Mouse (Mus musculus): ENCODE data around the gene Prkca. TPM values are rescaled to one million over a fixed set of nuclear protein-coding genes. Genes with fewer than 3 reads are reported as not detected.

Prkca gene
- polyA plus RNA-seq, 2 experiments: 2.5 to 3.8 TPM

GRCm38 (mm10) chr11:107966229-107966628, 377.5 kb downstream of the Prkca start:
- TF ChIP-seq CTCF (IDR thresholded peaks at IDR 0.05; ENCODE audit: low read depth): no peak
- TF ChIP-seq EP300 (IDR thresholded peaks at IDR 0.05; ENCODE audit: low read depth): no peak
- Histone ChIP-seq H3K4me3 (ENCODE audit: insufficient read depth in 1 of 2, low read depth in 2 of 2, low read length in 2 of 2) (no peak overlapping the region), H3K27me3 (ENCODE audit: control insufficient read depth, insufficient read depth, low read length) (no peaks in the 10 kb centered on the region), H3K9ac (replicated peaks) (no peak overlapping the region), H3K36me3 (replicated peaks; ENCODE audit: control insufficient read depth, insufficient read depth, low read depth) (no peaks in the 10 kb centered on the region), H3K4me2 (ENCODE audit: low read depth) (no peak overlapping the region), H3K27ac (no peak overlapping the region), H3K9me3 (ENCODE audit: control insufficient read depth, low read length) (no peaks in the 10 kb centered on the region), H3K4me1 (replicated peaks; ENCODE audit: control insufficient read depth in 2 of 2, insufficient read depth in 2 of 2, low read length in 1 of 2) (no peaks in the 10 kb centered on the region)
- WGBS (ENCODE audit: insufficient replicate concordance): 55% methylated on average over 4 of the region's 4 CpGs
- ATAC-seq (ENCODE audit: insufficient read depth) (no peak), DNase-seq (ENCODE audit: low read depth in 3 of 3, low spot score in 3 of 3) (peak in 1 of 3 experiments; percentile 17)

- Histone ChIP-seq H3K27ac (no peak overlapping the region), H3K27me3 (ENCODE audit: control insufficient read depth, insufficient read depth, low read length) (no peaks in the 10 kb centered on the region), H3K9ac (replicated peaks) (no peak overlapping the region), H3K36me3 (replicated peaks; ENCODE audit: control insufficient read depth, insufficient read depth, low read depth) (no peaks in the 10 kb centered on the region), H3K4me2 (ENCODE audit: low read depth) (no peak overlapping the region), H3K9me3 (ENCODE audit: control insufficient read depth, low read length) (no peaks in the 10 kb centered on the region), H3K4me1 (replicated peaks; ENCODE audit: control insufficient read depth in 2 of 2, insufficient read depth in 2 of 2, low read length in 1 of 2) (no peaks in the 10 kb centered on the region), H3K4me3 (ENCODE audit: insufficient read depth in 1 of 2, low read depth in 2 of 2, low read length in 2 of 2) (no peak overlapping the region)
- TF ChIP-seq CTCF (IDR thresholded peaks at IDR 0.05; ENCODE audit: low read depth) (no peak), EP300 (IDR thresholded peaks at IDR 0.05; ENCODE audit: low read depth) (no peak)
- ATAC-seq (ENCODE audit: insufficient read depth): no peak
- 81% methylated on average over 7 of the region's 7 CpGs for WGBS (ENCODE audit: insufficient replicate concordance)
- DNase-seq (ENCODE audit: low read depth in 3 of 3, low spot score in 3 of 3): no peak
Measured at GRCm38 (mm10) chr11:107965449-107965848, 378.3 kb downstream of the Prkca start.

DNA sequence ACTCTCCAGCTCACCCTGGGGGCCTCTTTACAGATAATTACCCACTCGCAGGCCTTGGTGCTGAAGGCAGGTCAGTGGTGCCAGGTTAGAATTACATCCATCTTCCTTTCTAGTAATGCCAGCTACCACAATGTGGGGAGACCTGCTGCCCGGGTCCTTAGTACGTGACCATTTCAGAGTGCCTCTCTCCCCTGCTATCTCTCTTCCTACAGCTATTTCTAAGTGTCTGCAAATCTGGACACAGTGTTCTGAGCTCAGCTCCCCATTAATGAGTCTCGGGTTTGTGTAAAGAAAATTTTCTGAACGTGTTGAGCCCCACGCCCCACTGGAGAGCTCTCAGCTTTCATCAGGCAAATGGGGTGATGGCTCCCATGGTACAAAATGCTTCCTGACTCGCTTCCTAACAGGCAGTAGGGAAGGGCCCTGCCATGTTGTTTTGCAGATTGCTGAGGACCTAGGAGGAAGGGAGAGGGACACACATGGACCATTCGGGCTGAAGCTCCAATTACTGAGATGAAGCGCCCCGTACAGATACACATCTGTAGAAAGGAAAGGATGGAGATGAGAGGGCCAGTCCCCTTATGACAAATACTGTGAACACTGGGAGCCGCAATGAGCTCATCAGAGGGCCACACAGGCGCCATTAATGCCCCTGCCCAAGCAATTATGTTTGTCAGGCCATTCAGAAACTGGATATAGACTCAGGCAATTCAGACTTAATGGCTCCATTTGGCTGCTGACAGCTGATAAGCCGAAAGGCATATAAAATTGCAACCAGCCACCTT, 386.0 kb downstream of the Prkca start:
- Histone ChIP-seq H3K9me3 (ENCODE audit: control insufficient read depth, low read length) (no peaks in the 10 kb centered on the region; the same call in 1 of the 2 replicates), H3K4me2 (ENCODE audit: low read depth) (no peak overlapping the region), H3K27me3 (ENCODE audit: control insufficient read depth, insufficient read depth, low read length) (no peaks in the 10 kb centered on the region), H3K27ac (no peak overlapping the region), H3K4me1 (replicated peaks; ENCODE audit: control insufficient read depth in 2 of 2, insufficient read depth in 2 of 2, low read length in 1 of 2) (no peaks in the 10 kb centered on the region), H3K4me3 (ENCODE audit: insufficient read depth in 1 of 2, low read depth in 2 of 2, low read length in 2 of 2) (no peak overlapping the region), H3K9ac (replicated peaks) (no peak overlapping the region), H3K36me3 (replicated peaks; ENCODE audit: control insufficient read depth, insufficient read depth, low read depth) (no peaks in the 10 kb centered on the region)
- ATAC-seq (ENCODE audit: insufficient read depth) (no peak), DNase-seq (ENCODE audit: low read depth in 3 of 3, low spot score in 3 of 3) (no peak)
- no peak for TF ChIP-seq EP300 (IDR thresholded peaks at IDR 0.05; ENCODE audit: low read depth)
- no peak for TF ChIP-seq CTCF (IDR thresholded peaks at IDR 0.05; ENCODE audit: low read depth)
- 70% methylated on average over 13 of the region's 13 CpGs for WGBS (ENCODE audit: insufficient replicate concordance)

DNA sequence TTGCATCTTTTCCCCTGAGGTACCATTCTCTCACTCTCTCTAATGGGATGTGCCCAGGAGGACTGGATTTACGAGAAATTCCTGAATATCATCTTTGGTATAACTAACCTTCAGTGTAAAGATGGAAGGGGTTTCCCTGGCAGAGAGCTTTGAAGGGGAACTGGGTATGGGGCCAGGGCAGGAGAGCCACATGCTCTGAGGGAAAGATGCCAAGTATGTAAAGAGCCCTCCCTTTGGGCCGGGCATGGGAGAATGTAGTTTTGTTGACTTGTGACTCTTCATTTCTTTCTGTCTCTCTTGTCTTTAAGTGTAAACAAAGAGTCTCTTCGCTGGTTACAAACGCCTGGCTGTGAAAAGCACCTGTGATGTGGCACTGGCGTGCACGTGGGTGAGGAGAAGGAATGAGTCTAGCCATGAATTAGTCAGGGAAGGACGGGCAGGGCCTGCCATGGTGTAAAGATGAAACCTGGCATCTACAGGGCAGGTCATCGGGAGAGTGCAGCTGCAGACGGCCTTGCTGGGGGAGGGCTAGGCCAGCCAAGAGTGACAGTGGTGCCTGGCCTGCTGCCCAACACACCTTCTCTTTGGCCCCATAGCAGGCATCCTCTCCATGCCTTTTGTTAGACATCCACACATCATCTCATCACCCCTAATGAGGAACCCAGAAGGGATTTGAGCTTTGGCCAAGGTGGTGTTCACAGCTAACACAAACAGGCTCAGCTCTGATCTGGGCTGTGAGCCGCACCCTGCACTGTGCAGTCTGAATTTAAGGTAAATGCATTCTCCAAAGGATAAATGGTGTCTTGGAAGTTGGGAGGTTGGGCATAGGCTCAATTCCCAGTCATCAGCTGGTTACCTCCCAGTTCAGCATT, 388.3 kb downstream of the Prkca start:
- Histone ChIP-seq H3K4me3 (ENCODE audit: insufficient read depth in 1 of 2, low read depth in 2 of 2, low read length in 2 of 2) (no peak overlapping the region), H3K9me3 (ENCODE audit: control insufficient read depth, low read length) (no peaks in the 10 kb centered on the region; the same call in 1 of the 2 replicates), H3K27ac (no peak overlapping the region), H3K4me1 (replicated peaks; ENCODE audit: control insufficient read depth in 2 of 2, insufficient read depth in 2 of 2, low read length in 1 of 2) (no peaks in the 10 kb centered on the region), H3K36me3 (replicated peaks; ENCODE audit: control insufficient read depth, insufficient read depth, low read depth) (no peaks in the 10 kb centered on the region), H3K27me3 (ENCODE audit: control insufficient read depth, insufficient read depth, low read length) (no peaks in the 10 kb centered on the region), H3K4me2 (ENCODE audit: low read depth) (no peak overlapping the region), H3K9ac (replicated peaks) (no peak overlapping the region)
- ATAC-seq (ENCODE audit: insufficient read depth) (no peak), DNase-seq (ENCODE audit: low read depth in 3 of 3, low spot score in 3 of 3) (no peak)
- WGBS (ENCODE audit: insufficient replicate concordance): 71% methylated on average over 10 of the region's 10 CpGs
- TF ChIP-seq CTCF (IDR thresholded peaks at IDR 0.05; ENCODE audit: low read depth) (no peak), EP300 (IDR thresholded peaks at IDR 0.05; ENCODE audit: low read depth) (no peak)

- no peaks in the 10 kb centered on the region for H3K4me1 ChIP-seq (replicated peaks; ENCODE audit: control insufficient read depth in 2 of 2, insufficient read depth in 2 of 2, low read length in 1 of 2)
- 67% methylated on average over 11 of the region's 11 CpGs for WGBS (ENCODE audit: insufficient replicate concordance)
- H3K9ac ChIP-seq (replicated peaks): no peak overlapping the region
- ATAC-seq (ENCODE audit: insufficient read depth): no peak
- H3K9me3 ChIP-seq (ENCODE audit: control insufficient read depth, low read length): no peaks in the 10 kb centered on the region
- no peak for DNase-seq (ENCODE audit: low read depth in 3 of 3, low spot score in 3 of 3)
- H3K4me3 ChIP-seq (ENCODE audit: insufficient read depth in 1 of 2, low read depth in 2 of 2, low read length in 2 of 2): no peak overlapping the region
- H3K27me3 ChIP-seq (ENCODE audit: control insufficient read depth, insufficient read depth, low read length): no peaks in the 10 kb centered on the region
- no peaks in the 10 kb centered on the region for H3K36me3 ChIP-seq (replicated peaks; ENCODE audit: control insufficient read depth, insufficient read depth, low read depth)
- TF ChIP-seq EP300 (IDR thresholded peaks at IDR 0.05; ENCODE audit: low read depth) (no peak), CTCF (IDR thresholded peaks at IDR 0.05; ENCODE audit: low read depth) (no peak)
- no peak overlapping the region for H3K27ac ChIP-seq
- no peak overlapping the region for H3K4me2 ChIP-seq (ENCODE audit: low read depth)
Measured at GRCm38 (mm10) chr11:107951431-107951830, 392.3 kb downstream of the Prkca start.
